Mouse (Mus musculus) myocyte (in vitro differentiated cells): ENCODE measurements around the gene Mepce. TPM values are rescaled to one million over a fixed set of nuclear protein-coding genes. Genes with fewer than 3 reads are reported as not detected.
"Not testable (repeated sequence)": the region's sequence is repeated elsewhere in the genome, so short reads cannot be mapped to it uniquely, and the experiment has no call there.

Experiments
- H3K27me3 ChIP-seq: one replicate; pipeline ENCODE4 v1.6.1; 2011; ENCODE audit not compliant: control insufficient read depth, insufficient read depth, insufficient read length
- H3K36me3 ChIP-seq: one replicate; pipeline ENCODE4 v1.6.1; 2011; ENCODE audit not compliant: control insufficient read depth, insufficient read depth
- H3K4me2 ChIP-seq: one replicate; pipeline ENCODE4 v1.6.1; 2011; ENCODE audit warnings: low read depth, control low read depth
- H3K4me3 ChIP-seq: one replicate; pipeline ENCODE4 v1.5.1; 2011; ENCODE audit warnings: mild to moderate bottlenecking, control low read depth, moderate library complexity
- H3K79me2 ChIP-seq: one replicate; pipeline ENCODE4 v1.6.1; 2011; ENCODE audit not compliant: control insufficient read depth, insufficient read depth
- H3ac ChIP-seq: one replicate; pipeline ENCODE4 v1.6.1; 2011; ENCODE audit not compliant: control insufficient read depth, insufficient read length
- CEBPB ChIP-seq: IDR thresholded peaks from 2 replicates; pipeline ENCODE4 v1.6.1; 2011; ENCODE audit warnings: mild to moderate bottlenecking, moderate library complexity; ENCODE audit not compliant: poor library complexity, insufficient read depth, severe bottlenecking
- E2F4 ChIP-seq: IDR thresholded peaks from one replicate; pipeline ENCODE4 v1.6.1; 2011; ENCODE audit warnings: mild to moderate bottlenecking, control low read depth, moderate library complexity; ENCODE audit not compliant: insufficient read depth
- MAX ChIP-seq: IDR thresholded peaks from one replicate; pipeline ENCODE4 v1.6.1; 2011; ENCODE audit warnings: low read depth, mild to moderate bottlenecking, control low read depth
- MYOD1 ChIP-seq, 3 experiments: IDR thresholded peaks; one replicate each; pipeline ENCODE4 v1.6.1; 2011; ENCODE audit warnings: control low read depth in 2 of 3, low read depth in 2 of 3, mild to moderate bottlenecking in 2 of 3, moderate library complexity in 1 of 3; ENCODE audit not compliant: insufficient read length in 2 of 3, control insufficient read depth in 1 of 3
- MYOG ChIP-seq, 3 experiments: IDR thresholded peaks; one replicate each; pipeline ENCODE4 v1.6.1; 2011; ENCODE audit warnings: control low read depth in 2 of 3, low read depth in 2 of 3, mild to moderate bottlenecking in 2 of 3; ENCODE audit not compliant: insufficient read length in 2 of 3, control insufficient read depth in 1 of 3, insufficient read depth in 1 of 3
- POLR2A ChIP-seq: IDR thresholded peaks from one replicate; pipeline ENCODE4 v1.6.1; 2011; ENCODE audit warnings: low read depth, mild to moderate bottlenecking, control low read depth, moderate library complexity; ENCODE audit not compliant: insufficient read length
- POLR2AphosphoS2 ChIP-seq: IDR thresholded peaks from one replicate; pipeline ENCODE4 v1.6.1; 2011; ENCODE audit warnings: low read depth, control low read depth; ENCODE audit not compliant: insufficient read length
- REST ChIP-seq: IDR thresholded peaks from one replicate; pipeline ENCODE4 v1.6.1; 2011; ENCODE audit warnings: mild to moderate bottlenecking, control low read depth, moderate library complexity; ENCODE audit not compliant: insufficient read depth, insufficient read length
- SRF ChIP-seq: IDR thresholded peaks from one replicate; pipeline ENCODE4 v1.6.1; 2011; ENCODE audit warnings: low read depth; ENCODE audit not compliant: control insufficient read depth, insufficient read length
- TCF12 ChIP-seq: IDR thresholded peaks from one replicate; pipeline ENCODE4 v1.6.1; 2011; ENCODE audit warnings: mild to moderate bottlenecking, control low read depth; ENCODE audit not compliant: poor library complexity, insufficient read depth, severe bottlenecking
- TCF3 ChIP-seq: IDR thresholded peaks from one replicate; pipeline ENCODE4 v1.6.1; 2011; ENCODE audit warnings: low read depth, control low read depth; ENCODE audit not compliant: insufficient read length
- USF1 ChIP-seq: IDR thresholded peaks from one replicate; pipeline ENCODE4 v1.6.1; 2011; ENCODE audit warnings: low read depth, mild to moderate bottlenecking, control low read depth, moderate library complexity
- polyA plus RNA-seq: library from polyadenylated mRNA; unstranded; fragments of >200 nt; fragmentation: generic; extraction: Trizol; gene quantifications from one replicate; pipeline ENCODE4 v1.2.1, GENCODE M21; 2012; ENCODE audit warnings: missing spikeins

The Mepce gene
- polyA plus RNA-seq, 1 experiment, result 34.4 TPM

DNA sequence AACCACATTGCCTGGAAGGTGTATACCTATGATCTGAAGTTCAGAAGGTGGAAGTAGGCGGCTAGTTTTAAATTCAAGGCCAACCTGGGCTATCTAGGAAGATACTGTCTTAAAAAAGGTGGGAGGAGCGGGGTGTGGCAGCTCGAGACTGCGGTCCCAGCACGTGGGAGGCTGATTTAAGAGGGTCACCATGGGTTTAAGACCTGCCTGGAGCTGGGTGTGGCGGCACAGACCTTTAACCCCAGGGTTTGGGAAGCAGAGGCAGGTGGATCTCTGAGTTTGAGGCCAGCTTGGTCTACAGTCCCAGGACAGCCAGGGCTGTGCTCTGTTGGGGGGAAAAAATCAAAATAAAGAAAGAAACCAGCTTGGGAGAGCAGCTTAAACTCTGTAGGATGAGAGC, 35.5 kb downstream of the Mepce start:
- Histone ChIP-seq H3K4me2 (no peak overlapping the region), H3K27me3 (no peaks in the 10 kb centered on the region), H3ac (no peak overlapping the region), H3K4me3 (no peak overlapping the region), H3K79me2 (peaks cover 20% of the 10 kb centered on the region), H3K36me3 (peaks cover 5% of the 10 kb centered on the region)
- TF ChIP-seq TCF3, result no peak
- no peak for TF ChIP-seq MYOG (IDR thresholded peaks at IDR 0.05; ENCODE audit: control insufficient read depth in 1 of 3, insufficient read depth in 1 of 3, insufficient read length in 2 of 3, low read depth in 2 of 3)
- TF ChIP-seq REST, result no peak
- no peak for TF ChIP-seq POLR2A
- TF ChIP-seq USF1, result no peak
- TF ChIP-seq SRF, result no peak
- no peak for TF ChIP-seq TCF12
- no peak for TF ChIP-seq MYOD1 (IDR thresholded peaks at IDR 0.05; ENCODE audit: control insufficient read depth in 1 of 3, insufficient read length in 2 of 3, low read depth in 2 of 3)
- no peak for TF ChIP-seq MAX
- no peak for TF ChIP-seq CEBPB
- no peak for TF ChIP-seq E2F4
- no peak for TF ChIP-seq POLR2AphosphoS2

DNA sequence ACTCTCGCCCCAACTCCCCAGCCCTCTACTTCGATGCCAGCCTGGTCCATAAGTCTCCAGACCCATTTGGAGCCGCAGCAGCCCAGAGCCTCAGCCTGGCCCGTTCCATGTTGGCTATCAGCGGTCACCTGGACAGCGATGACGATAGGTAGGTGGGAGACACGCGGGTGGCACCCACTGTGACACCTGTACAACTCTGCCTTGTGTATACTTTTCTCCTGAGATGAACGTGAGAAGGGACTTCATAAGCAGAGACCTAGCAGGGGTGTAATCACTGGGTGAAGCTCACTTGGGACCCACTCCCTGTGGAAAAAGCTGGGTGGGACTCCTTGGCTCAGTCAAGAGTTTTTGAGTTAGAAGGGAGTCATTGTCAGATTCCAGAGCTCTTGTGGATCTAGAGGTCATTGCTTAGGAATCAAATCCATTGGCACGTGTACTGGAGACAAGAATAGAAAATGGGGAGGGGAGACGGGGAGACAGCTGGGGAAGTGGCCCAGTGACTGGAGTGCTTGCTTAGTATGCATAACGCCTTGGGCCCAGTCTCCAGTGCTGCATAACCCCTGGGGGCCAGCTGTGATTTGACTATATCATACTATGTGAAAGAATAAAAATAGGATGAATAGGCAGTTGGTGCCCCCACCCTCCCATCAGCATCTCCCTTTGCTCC, 36.1 kb downstream of the Mepce start:
- Histone ChIP-seq H3K79me2 (peaks cover 26% of the 10 kb centered on the region), H3K27me3 (no peaks in the 10 kb centered on the region), H3K4me2 (no peak overlapping the region), H3ac (no peak overlapping the region), H3K36me3 (peaks cover 5% of the 10 kb centered on the region), H3K4me3 (no peak overlapping the region)
- TF ChIP-seq MYOG (IDR thresholded peaks at IDR 0.05; ENCODE audit: control insufficient read depth in 1 of 3, insufficient read depth in 1 of 3, insufficient read length in 2 of 3, low read depth in 2 of 3) (peak in 2 of 3 experiments; percentile 20 to 47), TCF12 (no peak), SRF (no peak), MAX (no peak), E2F4 (no peak), POLR2A (no peak), MYOD1 (IDR thresholded peaks at IDR 0.05; ENCODE audit: control insufficient read depth in 1 of 3, insufficient read length in 2 of 3, low read depth in 2 of 3) (peak in 1 of 3 experiments; percentile 53), CEBPB (no peak), POLR2AphosphoS2 (peak; percentile 19), TCF3 (no peak), REST (no peak), USF1 (no peak)

DNA sequence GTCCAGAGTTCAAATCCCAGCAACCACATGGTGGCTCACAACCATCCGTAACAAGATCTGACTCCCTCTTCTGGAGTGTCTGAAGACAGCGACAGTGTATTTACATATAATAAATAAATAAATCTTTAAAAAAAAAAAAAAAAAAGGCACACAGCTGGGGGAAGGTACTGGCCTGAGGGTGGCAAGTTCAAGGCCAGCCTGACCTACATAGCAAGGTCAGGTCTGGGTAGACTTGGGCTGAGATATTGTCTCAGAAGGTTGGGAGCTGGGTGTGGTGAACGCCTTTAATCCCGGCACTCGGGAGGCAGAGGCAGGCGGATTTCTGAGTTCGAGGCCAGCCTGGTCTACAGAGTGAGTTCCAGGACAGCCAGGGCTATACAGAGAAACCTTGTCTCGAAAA, 37.2 kb downstream of the Mepce start:
- H3ac ChIP-seq, H3K36me3 ChIP-seq, H3K27me3 ChIP-seq, H3K4me2 ChIP-seq, H3K4me3 ChIP-seq: not testable (repeated sequence)
- H3K79me2 ChIP-seq, result peaks cover 27% of the 10 kb centered on the region

DNA sequence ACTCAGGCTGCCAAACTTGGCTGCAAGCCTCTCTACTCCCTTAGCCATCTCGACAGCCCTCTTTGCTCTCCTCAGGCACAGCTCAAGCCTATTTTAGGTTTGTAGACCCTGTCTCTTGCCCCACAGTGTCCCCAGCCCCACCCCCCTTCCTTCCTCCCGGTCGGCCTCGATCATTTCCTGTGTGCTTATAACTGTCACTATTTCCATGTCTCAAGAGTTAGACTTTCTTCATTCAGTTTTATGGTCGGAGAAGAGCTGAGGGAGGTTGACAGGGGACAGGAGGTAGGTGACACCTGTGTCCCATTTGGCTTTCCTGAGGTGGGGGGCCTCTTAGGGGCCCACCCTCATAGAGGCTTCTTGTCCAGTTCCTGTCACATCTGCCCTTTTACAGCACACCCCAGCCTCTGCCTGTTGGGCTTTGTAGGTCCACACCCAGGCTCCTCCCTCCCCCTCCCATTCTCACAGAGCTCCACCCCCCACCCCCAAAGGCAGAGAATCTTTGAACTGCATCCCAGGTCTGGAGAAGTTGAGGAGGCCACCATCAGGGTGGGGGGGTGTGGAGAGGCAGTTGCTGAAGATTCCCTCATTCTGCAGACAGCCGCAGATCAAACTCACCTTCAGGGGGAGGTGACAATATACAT, 38.1 kb downstream of the Mepce start:
- peak overlapping the region; percentile 97 for H3K4me3 ChIP-seq
- no peak overlapping the region for H3ac ChIP-seq
- H3K4me2 ChIP-seq, result peak overlapping the region; percentile 94
- no peaks in the 10 kb centered on the region for H3K27me3 ChIP-seq
- TF ChIP-seq TCF12 (no peak), POLR2AphosphoS2 (no peak), MYOG (IDR thresholded peaks at IDR 0.05; ENCODE audit: control insufficient read depth in 1 of 3, insufficient read depth in 1 of 3, insufficient read length in 2 of 3, low read depth in 2 of 3) (no peak), REST (no peak), USF1 (no peak), CEBPB (no peak), MAX (no peak), SRF (no peak), POLR2A (no peak), TCF3 (no peak), E2F4 (no peak), MYOD1 (IDR thresholded peaks at IDR 0.05; ENCODE audit: control insufficient read depth in 1 of 3, insufficient read length in 2 of 3, low read depth in 2 of 3) (no peak)
- H3K79me2 ChIP-seq, result peaks cover 27% of the 10 kb centered on the region
- peaks cover 5% of the 10 kb centered on the region for H3K36me3 ChIP-seq

DNA sequence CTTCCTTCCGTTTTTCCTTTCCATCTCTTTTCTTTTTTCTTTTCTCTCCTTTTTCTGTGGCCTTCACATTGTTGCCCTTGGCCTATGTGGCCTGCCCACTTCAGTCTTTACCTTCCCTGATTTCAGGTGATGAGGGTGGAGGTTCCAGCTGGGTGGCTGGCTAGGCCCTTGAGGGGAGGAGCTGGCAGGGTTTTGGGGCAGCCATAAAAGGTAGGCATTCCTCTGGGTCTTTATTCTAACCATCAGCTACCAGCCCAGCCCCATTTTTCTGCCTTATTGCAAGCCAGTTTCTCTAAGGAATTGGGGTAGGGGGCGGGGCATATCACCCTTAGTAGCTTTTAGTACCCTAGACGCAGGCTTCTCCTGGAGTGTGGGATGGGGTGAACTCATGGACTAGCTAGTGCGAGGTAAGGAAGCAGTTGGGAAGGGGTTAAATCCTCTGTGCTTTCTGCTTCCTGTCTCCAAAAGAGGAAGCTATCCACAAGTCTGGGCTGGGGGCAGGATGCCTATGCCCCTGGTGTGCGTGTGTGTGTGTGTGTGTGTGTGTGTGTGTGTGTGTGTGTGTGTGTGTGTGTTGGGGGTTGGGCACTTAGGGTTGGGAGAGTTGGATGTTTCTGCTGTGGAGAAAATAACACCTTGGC, 39.2 kb downstream of the Mepce start:
- Histone ChIP-seq H3ac (no peak overlapping the region), H3K27me3 (no peaks in the 10 kb centered on the region), H3K79me2 (peaks cover 27% of the 10 kb centered on the region), H3K4me3 (peak overlapping the region; percentile 97), H3K4me2 (peak overlapping the region; percentile 94), H3K36me3 (peaks cover 5% of the 10 kb centered on the region)
- TF ChIP-seq TCF12 (no peak), REST (no peak), POLR2AphosphoS2 (no peak), E2F4 (no peak), POLR2A (no peak), MYOD1 (IDR thresholded peaks at IDR 0.05; ENCODE audit: control insufficient read depth in 1 of 3, insufficient read length in 2 of 3, low read depth in 2 of 3) (no peak), TCF3 (no peak), SRF (no peak), USF1 (no peak), MYOG (IDR thresholded peaks at IDR 0.05; ENCODE audit: control insufficient read depth in 1 of 3, insufficient read depth in 1 of 3, insufficient read length in 2 of 3, low read depth in 2 of 3) (no peak), CEBPB (no peak), MAX (no peak)
